Mouse (Mus musculus) right cerebral cortex, adult 18-20 months (tissue): ENCODE data around the gene Lrmda.

Experiments used
- DNase-seq: peaks from one replicate; pipeline ENCODE4 v3.0.0; 2022; ENCODE audit warnings: mixed read lengths

Lrmda gene

GRCm38 (mm10) chr14:22597508-22597907 lies 578.0 kb downstream of the Lrmda start:
- no peak for DNase-seq

- DNase-seq, result no peak
Measured at GRCm38 (mm10) chr14:22598638-22599037, 579.1 kb downstream of the Lrmda start.

GRCm38 (mm10) chr14:22600166-22600565 lies 580.7 kb downstream of the Lrmda start:
- DNase-seq, result no peak

GRCm38 (mm10) chr14:22602308-22602707 lies 582.8 kb downstream of the Lrmda start:
- DNase-seq, result no peak

GRCm38 (mm10) chr14:22608599-22608998 lies 589.1 kb downstream of the Lrmda start:
- DNase-seq, result no peak

GRCm38 (mm10) chr14:22609261-22610245 lies 590.0 kb downstream of the Lrmda start:
- no peak for DNase-seq

- DNase-seq, result no peak
Measured at GRCm38 (mm10) chr14:22611011-22611410, 591.5 kb downstream of the Lrmda start.

- no peak for DNase-seq
Measured at GRCm38 (mm10) chr14:22620191-22620590, 600.7 kb downstream of the Lrmda start.

- DNase-seq, result no peak
Measured at GRCm38 (mm10) chr14:22621941-22622340, 602.4 kb downstream of the Lrmda start.

- DNase-seq, result no peak
Measured at GRCm38 (mm10) chr14:22627105-22627829, 607.8 kb downstream of the Lrmda start.

- DNase-seq, result no peak
Measured at GRCm38 (mm10) chr14:22630361-22630867, 610.9 kb downstream of the Lrmda start.

- DNase-seq, result no peak
Measured at GRCm38 (mm10) chr14:22633612-22634011, 614.1 kb downstream of the Lrmda start.

- DNase-seq, result no peak
Measured at GRCm38 (mm10) chr14:22643494-22643893, 624.0 kb downstream of the Lrmda start.

- DNase-seq, result no peak
Measured at GRCm38 (mm10) chr14:22647879-22648611, 628.5 kb downstream of the Lrmda start.

GRCm38 (mm10) chr14:22649411-22649911 lies 629.9 kb downstream of the Lrmda start:
- DNase-seq, result no peak

- DNase-seq, result no peak
Measured at GRCm38 (mm10) chr14:22649985-22650984, 630.8 kb downstream of the Lrmda start.

- DNase-seq, result no peak
Measured at GRCm38 (mm10) chr14:22651131-22651952, 631.8 kb downstream of the Lrmda start.

GRCm38 (mm10) chr14:22662496-22662895 lies 643.0 kb downstream of the Lrmda start:
- no peak for DNase-seq

GRCm38 (mm10) chr14:22666437-22666836 lies 646.9 kb downstream of the Lrmda start:
- no peak for DNase-seq

GRCm38 (mm10) chr14:22668302-22668701 lies 648.8 kb downstream of the Lrmda start:
- DNase-seq, result no peak
